In genomic region chr8:60842388-60842787, GRCm38 (mm10) we compare ENCODE assay signal across 20 mouse cellular contexts.
"Had no signal": no experiment of that assay in that cellular context is flagged by ENCODE, and none has a peak within 500 bp of the region (broad histone marks: within the 10 kb centered on the region; RNA-seq: fewer than 3 reads in every experiment).

No protein-coding gene starts in this region.

- H3K9me3 ChIP-seq: limb, embryonic 15.5 days; megakaryocyte, embryonic 14.5 days; midbrain, embryonic 10.5 days; midbrain, embryonic 13.5 days; neural tube, embryonic 13.5 days had no signal

- H3K27ac ChIP-seq: limb, embryonic 15.5 days; liver, embryonic 14.5 days; midbrain, embryonic 10.5 days; midbrain, embryonic 13.5 days; neural tube, embryonic 13.5 days had no signal

- H3K27me3 ChIP-seq: limb, embryonic 15.5 days; megakaryocyte, embryonic 14.5 days; midbrain, embryonic 13.5 days; neural tube, embryonic 13.5 days had no signal

- H3K4me1 ChIP-seq: limb, embryonic 15.5 days; midbrain, embryonic 10.5 days; midbrain, embryonic 13.5 days; neural tube, embryonic 13.5 days had no signal

- H3K4me2 ChIP-seq: limb, embryonic 15.5 days; liver, embryonic 11.5 days; lung, embryonic 14.5 days; midbrain, embryonic 13.5 days; neural tube, embryonic 13.5 days had no signal

- ATAC-seq: liver, postnatal 0 days; lung, postnatal 0 days; midbrain, embryonic 13.5 days; midbrain, embryonic 16.5 days had no signal

- H3K36me3 ChIP-seq: limb, embryonic 15.5 days; midbrain, embryonic 10.5 days; midbrain, embryonic 13.5 days; neural tube, embryonic 13.5 days had no signal

- H3K4me3 ChIP-seq: limb, embryonic 15.5 days; megakaryocyte, embryonic 14.5 days; midbrain, embryonic 10.5 days; midbrain, embryonic 13.5 days; myocyte; neural tube, embryonic 13.5 days had no signal

- DNase-seq: kidney, adult 11 months; kidney, adult 8-10 months; kidney, postnatal 14 days; kidney, postnatal 4 days; liver, postnatal 0 days; lung, embryonic 14.5 days; lung, postnatal 36 days; thymus, adult 2 months; thymus, postnatal 14 days; thymus, postnatal 4 days had no signal

- H3K9ac ChIP-seq: limb, embryonic 15.5 days; liver, embryonic 14.5 days; liver, postnatal 0 days; lung, embryonic 14.5 days; midbrain, embryonic 13.5 days; neural tube, embryonic 13.5 days had no signal
